Mouse (Mus musculus) embryonic fibroblast, embryonic 13.5 days (primary cell): Measurements from ENCODE around the gene Dock4.

Source experiments
- CTCF ChIP-seq: IDR thresholded peaks from 2 replicates; pipeline ENCODE4 v1.5.1; 2011; ENCODE audit warnings: mild to moderate bottlenecking, control low read depth, low read length, moderate library complexity, borderline replicate concordance; ENCODE audit not compliant: insufficient read depth
- POLR2A ChIP-seq: IDR thresholded peaks from 2 replicates; pipeline ENCODE4 v1.6.1; 2011; ENCODE audit warnings: low read depth, mild to moderate bottlenecking, control low read depth, low read length, moderate library complexity

- TF ChIP-seq CTCF: no peak
- TF ChIP-seq POLR2A: no peak
These were observed 23.3 kb downstream of the Dock4 start for GRCm38 (mm10) chr12:40469009-40469408.
